Mouse (Mus musculus): ENCODE measurements at regions not wholly inside any gene's neighbourhood (a gene's known extent, or its start where the extent isn't known, plus 50 kb on each side); places are given as distances from the start of the nearest gene placed in this dataset.

DNA sequence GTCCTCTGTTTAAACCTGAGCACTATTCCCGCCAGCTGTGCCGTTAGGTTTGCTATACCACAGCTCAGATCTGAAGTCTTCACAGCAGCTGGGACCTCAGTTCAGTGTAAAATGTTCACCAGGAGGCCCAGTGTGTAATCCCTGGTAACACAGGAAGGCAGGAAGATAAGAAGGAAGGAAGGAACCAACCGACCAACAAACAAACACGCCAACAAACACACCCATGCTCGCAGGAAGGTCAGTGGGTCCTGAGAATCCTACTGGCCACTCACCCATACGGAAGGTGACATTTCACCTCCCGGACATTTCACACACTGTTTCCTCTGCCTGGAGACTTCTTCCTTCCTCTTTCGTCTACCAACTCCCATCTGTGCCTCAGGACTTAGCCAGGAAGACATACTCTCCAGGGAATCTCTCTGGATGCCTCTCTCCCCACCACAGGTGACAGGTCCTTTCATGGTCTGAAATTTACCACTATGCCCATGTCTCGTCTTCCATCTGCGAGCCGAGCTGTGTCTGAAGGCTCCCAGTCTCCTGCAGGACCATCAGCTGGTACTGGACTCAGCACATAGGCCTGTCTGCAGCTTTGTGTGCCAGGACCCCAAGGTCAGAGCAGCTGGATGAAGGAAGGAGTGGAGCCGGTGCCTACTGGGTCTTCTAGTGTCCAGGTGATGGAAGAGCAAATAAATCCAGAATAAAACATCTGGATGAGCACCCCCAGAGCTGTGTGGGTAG lies 61.1 kb upstream of the Xpa start:
- DNase-seq (ENCODE audit: low read depth, low spot score): no peak

DNA sequence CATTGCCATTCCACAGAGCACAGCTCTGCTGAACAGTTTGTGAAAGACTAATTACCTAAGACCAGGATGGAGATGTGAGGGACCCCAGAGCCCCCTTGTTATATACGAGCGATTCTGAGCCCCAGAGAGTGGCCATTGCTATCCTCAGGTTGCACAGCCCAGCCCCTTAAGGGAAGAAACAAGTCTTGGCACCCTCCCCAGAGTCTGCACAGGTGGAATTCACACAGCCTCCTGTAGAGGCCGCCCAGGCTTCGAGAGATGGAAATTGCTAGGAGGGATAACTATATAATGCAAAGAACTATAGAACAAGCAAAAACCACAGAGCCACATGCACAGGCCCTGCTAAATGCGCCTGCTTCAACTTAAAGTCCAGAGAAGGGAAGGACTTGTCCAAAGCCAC lies 62.7 kb upstream of the Xpa start:
- DNase-seq (ENCODE audit: low read depth, low spot score): no peak

DNA sequence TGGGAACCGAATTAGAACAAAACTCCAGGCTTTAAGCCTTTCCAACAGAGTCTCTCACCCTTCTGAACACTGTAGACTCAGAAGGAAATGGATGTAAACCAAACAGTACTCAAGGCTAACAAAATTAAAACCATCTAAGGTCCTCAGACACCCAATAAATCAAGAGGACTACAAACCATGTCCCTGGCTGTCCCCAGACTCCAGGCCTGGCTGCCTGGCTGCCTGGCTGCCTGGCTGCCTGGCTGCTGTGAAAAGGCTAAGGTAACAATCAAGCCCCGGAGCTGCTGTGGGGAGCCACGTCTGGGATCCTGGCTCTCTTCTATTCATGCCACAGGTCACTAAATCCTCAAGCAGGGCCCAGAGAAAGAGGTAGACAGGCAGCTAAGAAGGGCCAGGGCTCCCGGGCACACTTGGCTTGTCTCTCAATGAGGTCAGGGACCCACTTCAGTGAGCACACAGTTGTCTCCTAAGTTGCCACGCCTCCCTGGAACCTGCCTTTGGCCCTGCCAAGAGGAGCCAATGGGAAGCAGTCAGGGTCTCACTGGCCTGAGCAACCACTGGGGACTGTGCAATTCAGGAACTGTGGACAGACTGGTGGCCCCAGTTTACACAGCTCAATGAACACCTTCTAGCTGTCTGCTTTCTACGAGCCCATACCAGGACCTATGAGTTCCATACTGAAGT lies 72.6 kb upstream of the Xpa start:
- DNase-seq (ENCODE audit: low read depth, low spot score): no peak

DNA sequence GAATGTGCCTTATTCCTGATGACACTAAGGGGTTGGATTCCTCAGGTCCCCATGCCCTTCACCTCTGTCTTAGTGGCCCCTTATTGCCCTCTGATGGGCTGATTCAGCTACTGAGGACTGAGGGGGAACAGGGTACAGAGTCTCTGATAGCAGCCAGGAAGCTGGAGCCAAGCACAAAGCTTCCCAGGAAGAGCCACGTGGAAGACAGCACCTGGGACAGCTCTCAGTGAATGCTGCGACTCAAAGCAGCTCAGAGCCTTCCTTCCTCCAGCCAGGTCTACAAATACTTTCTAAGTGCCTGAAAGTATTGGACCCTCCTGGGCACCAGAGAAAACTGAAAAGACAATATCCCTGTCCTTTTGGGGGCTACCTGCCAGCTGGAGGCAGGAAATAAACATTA lies 72.3 kb upstream of the Foxe1 start:
- no peak for DNase-seq (ENCODE audit: low read depth, low spot score)

DNA sequence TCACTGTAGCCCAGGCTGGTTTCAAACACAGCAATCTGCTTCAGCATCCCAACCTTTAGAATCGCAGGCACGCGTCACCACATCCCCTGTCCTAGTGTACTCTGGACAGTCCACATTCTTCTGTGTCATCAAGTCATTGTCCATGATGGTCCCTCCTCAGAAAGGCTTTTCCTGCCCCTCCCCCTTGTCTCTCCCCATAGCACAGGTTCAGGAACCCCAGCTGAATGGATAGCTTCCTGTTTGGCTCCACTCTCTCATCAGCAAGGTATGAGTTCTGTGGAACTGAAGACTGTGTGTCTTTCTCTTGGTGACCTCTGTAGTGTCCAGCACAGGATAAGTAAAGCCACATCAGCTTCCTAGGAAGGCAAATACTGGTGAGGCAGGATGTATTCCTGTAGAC lies 67.6 kb upstream of the Foxe1 start:
- DNase-seq (ENCODE audit: low read depth, low spot score): no peak

DNA sequence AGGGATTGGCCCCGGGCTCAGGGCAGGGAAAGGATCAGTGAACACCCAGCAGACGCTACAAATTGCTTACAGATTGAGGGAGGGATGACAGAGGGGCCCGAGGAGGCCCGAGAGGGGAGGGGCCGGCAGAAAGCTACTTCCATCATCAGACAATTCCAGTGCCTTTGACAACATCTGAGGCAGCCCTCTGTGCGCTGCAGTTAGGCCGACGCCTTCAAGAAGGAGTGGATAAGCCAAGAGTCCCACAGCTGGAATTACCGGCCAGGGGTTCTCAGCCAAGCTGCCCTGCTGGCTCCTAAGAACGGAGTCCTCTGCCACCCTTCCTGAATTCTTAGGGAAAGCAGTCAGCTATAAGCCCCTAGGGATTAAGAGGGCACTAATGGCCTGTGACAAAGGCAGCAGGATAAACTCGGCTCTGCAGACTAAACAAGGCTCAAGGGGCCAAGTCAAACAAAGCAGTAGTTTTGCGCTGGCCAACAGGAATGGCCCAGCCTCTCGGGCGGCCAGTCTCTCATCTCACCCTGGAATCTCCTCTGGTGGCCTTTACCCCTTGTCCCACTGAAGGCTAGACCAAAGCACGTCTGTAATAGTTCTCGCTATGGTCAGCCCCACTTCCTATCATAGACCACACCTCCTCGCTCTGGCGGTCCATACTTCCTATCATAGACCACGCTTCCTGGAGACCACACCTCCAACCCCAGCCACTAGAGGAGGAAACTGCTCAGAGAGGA lies 66.4 kb upstream of the Foxe1 start:
- DNase-seq (ENCODE audit: low read depth, low spot score): peak; percentile 9

DNA sequence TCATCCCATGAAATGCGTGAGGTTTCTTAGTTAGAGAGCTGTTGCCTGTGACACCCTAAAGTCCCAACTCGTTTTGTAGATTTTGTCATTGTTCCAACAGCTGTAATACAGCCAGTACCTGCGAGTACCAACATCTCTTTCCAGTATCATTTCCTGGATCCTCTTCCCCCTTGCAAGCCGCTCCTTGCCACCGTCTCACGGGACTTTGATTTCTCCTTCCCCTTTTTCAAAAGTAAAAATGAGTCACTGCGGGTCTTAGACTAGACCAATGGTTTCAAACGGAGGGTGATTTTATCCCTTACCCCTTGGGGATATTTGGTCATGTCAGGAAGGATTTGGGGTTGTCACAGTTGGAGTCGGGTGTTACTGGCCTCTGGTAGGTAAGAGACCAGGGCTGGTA lies 56.5 kb upstream of the Foxe1 start:
- no peak for DNase-seq (ENCODE audit: low read depth, low spot score)

DNA sequence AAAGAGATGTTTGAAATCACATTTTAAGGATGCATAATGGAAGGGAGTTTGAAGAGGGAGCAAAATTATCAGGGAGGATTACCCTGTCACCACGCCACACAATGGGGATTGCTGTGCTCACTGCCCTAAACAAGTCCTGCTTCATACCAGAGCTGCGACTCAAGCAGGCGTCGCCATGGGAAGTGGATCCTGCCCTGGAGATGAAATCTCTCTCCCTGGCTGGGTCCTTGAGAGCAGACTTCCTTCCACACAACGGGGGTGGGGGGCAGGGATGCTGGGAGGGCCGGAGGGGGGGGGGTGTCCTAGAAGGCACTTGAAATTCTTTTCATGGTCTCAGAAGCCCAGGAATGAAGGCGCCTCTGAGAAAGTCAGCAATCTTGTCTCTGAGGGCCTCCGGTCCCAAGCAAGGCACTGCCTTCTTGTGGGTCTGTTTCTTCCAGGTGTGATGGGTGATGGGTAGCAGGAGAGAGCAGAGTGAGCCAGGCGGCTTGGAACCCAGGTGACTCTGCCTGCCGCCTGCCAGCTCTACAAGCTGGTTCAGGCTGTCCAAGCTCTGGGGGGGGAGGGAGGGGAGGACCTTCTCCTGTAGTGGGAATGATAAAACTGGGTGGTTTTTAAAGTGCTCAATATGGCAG lies 51.7 kb upstream of the Foxe1 start:
- no peak for DNase-seq (ENCODE audit: low read depth, low spot score)
